Mouse (Mus musculus) neural tube, embryonic 13.5 days (tissue): Measurements from ENCODE around the gene Fam20a. TPM values are rescaled to one million over a fixed set of nuclear protein-coding genes. Genes with fewer than 3 reads are reported as not detected.
A peak's percentile ranks its signal among the peaks of the same experiment; 100 is the strongest.
"Not testable (repeated sequence)": the region's sequence is repeated elsewhere in the genome, so short reads cannot be mapped to it uniquely, and the experiment has no call there.

ENCODE experiments used
- ATAC-seq: fragments of 200-750 bp; cut with Nextera tagmentation; 2 replicates; pipeline ENCODE4 v1.8.0; 2017; ENCODE audit warnings: low read depth, mild to moderate bottlenecking, moderate TSS enrichment, moderate library complexity
- H3K27ac ChIP-seq: fragments of 300-500 bp; sonication (generic); replicated peaks from 2 replicates; pipeline ENCODE4 v1.5.1; 2015; ENCODE audit warnings: moderate library complexity, mild to moderate bottlenecking, inconsistent platforms
- H3K27me3 ChIP-seq: fragments of 300-500 bp; sonication (generic); 2 replicates; pipeline ENCODE4 v1.6.1; 2015; ENCODE audit warnings: mild to moderate bottlenecking, inconsistent platforms
- H3K36me3 ChIP-seq: fragments of 300-500 bp; sonication (generic); 2 replicates; pipeline ENCODE4 v1.6.1; 2015; ENCODE audit warnings: mild to moderate bottlenecking, inconsistent platforms
- H3K4me1 ChIP-seq: fragments of 300-500 bp; sonication (generic); replicated peaks from 2 replicates; pipeline ENCODE4 v1.6.1; 2015; ENCODE audit warnings: inconsistent platforms
- H3K4me2 ChIP-seq: fragments of 300-500 bp; sonication (generic); 2 replicates; pipeline ENCODE4 v1.6.1; 2015; ENCODE audit warnings: inconsistent platforms, mild to moderate bottlenecking, moderate library complexity
- H3K4me3 ChIP-seq: fragments of 300-500 bp; sonication (generic); 2 replicates; pipeline ENCODE4 v1.5.1; 2015; ENCODE audit warnings: mild to moderate bottlenecking, inconsistent platforms
- H3K9ac ChIP-seq: fragments of 300-500 bp; sonication (generic); 2 replicates; pipeline ENCODE4 v1.6.1; 2015; ENCODE audit warnings: moderate library complexity, mild to moderate bottlenecking, inconsistent platforms
- H3K9me3 ChIP-seq: fragments of 300-500 bp; sonication (generic); 2 replicates; pipeline ENCODE4 v1.6.1; 2016; ENCODE audit warnings: inconsistent platforms
- WGBS: fragments of 180-500 bp; shearing (Covaris S2); methylation state at CpG from one replicate; pipeline ENCODE4 v1.1.7; 2015; 5-methylcytosine and 5-hydroxymethylcytosine counted together
- polyA plus RNA-seq: library from polyadenylated mRNA; unstranded; fragments of >200 nt; fragmentation: Nextera tagmentation; extraction: Ambion mirVana; gene quantifications from 2 replicates; pipeline ENCODE4 v1.2.1, GENCODE M21; 2015

Gene Fam20a
- polyA plus RNA-seq, 1 experiment from 2014 or later = 3.7 TPM

DNA sequence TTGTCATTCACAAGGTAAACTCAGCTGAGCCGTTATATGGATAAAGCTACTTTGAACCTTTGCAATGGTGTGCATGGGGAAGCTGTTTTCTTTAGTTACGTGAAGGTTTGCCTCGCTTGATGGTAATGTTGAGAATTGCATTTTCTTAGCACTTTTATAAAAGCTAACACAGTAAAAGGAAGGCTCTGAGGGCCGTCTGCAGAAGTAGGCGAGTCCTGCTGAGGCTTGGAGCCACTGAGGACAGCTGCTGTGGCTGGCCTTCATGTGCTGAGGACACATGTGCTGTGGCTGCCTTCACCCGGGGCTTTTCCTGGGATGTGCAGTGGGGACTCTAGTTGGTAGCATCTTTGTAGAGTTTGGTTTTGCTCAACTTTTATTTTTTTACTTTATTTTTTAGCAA, 56.7 kb downstream of the Fam20a start:
- no peak overlapping the region for H3K27ac ChIP-seq
- H3K4me1 ChIP-seq = no peaks in the 10 kb centered on the region
- H3K4me3 ChIP-seq = no peak overlapping the region
- no peaks in the 10 kb centered on the region for H3K27me3 ChIP-seq
- H3K4me2 ChIP-seq = no peak overlapping the region
- no peaks in the 10 kb centered on the region for H3K9me3 ChIP-seq
- H3K9ac ChIP-seq = no peak overlapping the region
- WGBS = 90% methylated on average over 6 of the region's 6 CpGs
- peaks cover 92% of the 10 kb centered on the region for H3K36me3 ChIP-seq
- no peak for ATAC-seq

DNA sequence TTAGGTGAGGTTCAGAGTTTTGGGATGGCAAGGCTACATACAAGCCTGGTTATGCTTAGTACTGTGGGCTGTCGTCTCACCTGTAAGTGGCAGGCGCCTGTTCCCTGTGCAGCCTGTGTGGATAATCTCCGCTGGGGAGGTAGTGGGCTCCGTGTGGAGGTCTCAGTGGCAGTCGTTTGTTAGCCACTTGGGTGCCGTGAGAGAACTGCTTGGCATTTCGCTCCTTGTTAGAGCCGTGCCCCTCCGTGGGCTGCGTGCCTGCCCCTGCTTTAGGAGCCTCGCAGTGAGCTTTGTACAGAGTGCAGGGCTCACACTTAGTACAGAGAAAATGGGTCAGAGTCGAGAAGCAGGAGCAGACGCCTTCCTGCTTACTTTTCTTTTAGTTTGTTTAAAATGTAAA, 57.8 kb downstream of the Fam20a start:
- Histone ChIP-seq H3K4me1 (no peaks in the 10 kb centered on the region), H3K4me3 (no peak overlapping the region), H3K27ac (no peak overlapping the region), H3K9me3 (no peaks in the 10 kb centered on the region), H3K9ac (no peak overlapping the region), H3K4me2 (no peak overlapping the region), H3K27me3 (no peaks in the 10 kb centered on the region), H3K36me3 (peaks cover 95% of the 10 kb centered on the region)
- ATAC-seq = no peak
- WGBS = 89% methylated on average over 13 of the region's 13 CpGs

- peaks cover 84% of the 10 kb centered on the region for H3K36me3 ChIP-seq
- ATAC-seq, H3K9me3 ChIP-seq, H3K9ac ChIP-seq, H3K4me2 ChIP-seq, H3K27me3 ChIP-seq, H3K27ac ChIP-seq, H3K4me3 ChIP-seq, H3K4me1 ChIP-seq: not testable (repeated sequence)
- WGBS = 91% methylated on average over 8 of the region's 8 CpGs
These were observed 61.6 kb downstream of the Fam20a start for GRCm38 (mm10) chr11:109660526-109660925.

DNA sequence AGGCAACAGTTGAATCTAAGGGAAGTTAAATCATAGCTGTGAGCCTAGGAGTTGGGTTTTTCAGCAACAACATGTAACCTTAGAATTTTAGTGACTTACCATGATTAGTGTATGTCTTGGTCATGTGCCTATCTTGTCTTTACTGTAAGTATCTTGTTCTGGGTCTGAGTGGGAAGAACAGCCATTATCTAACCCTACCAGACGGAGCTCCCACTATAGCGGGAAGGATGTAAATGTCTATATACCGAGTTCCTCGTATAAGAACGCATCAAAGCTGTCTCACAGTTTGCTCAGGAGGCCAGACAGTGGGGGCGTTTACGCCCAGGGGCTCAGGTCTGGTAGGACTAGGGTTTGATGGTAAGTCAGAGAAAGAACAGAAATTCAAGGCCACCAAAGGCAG, 65.8 kb downstream of the Fam20a start:
- peaks cover 63% of the 10 kb centered on the region for H3K36me3 ChIP-seq

GRCm38 (mm10) chr11:109654581-109654980, 67.5 kb downstream of the Fam20a start:
- H3K4me1 ChIP-seq = peaks cover 38% of the 10 kb centered on the region
- H3K27ac ChIP-seq = no peak overlapping the region
- H3K27me3 ChIP-seq = no peaks in the 10 kb centered on the region
- no peak for ATAC-seq
- H3K9ac ChIP-seq = no peak overlapping the region
- 91% methylated on average over 6 of the region's 6 CpGs for WGBS
- no peaks in the 10 kb centered on the region for H3K9me3 ChIP-seq
- H3K36me3 ChIP-seq = peaks cover 47% of the 10 kb centered on the region
- no peak overlapping the region for H3K4me2 ChIP-seq
- H3K4me3 ChIP-seq = no peak overlapping the region

More for the DNA sequence above, 65.8 kb downstream of the Fam20a start:
- Histone ChIP-seq H3K4me1 (peaks cover 32% of the 10 kb centered on the region), H3K27ac (no peak overlapping the region), H3K27me3 (no peaks in the 10 kb centered on the region), H3K4me3 (no peak overlapping the region), H3K9me3 (no peaks in the 10 kb centered on the region), H3K9ac (no peak overlapping the region), H3K4me2 (no peak overlapping the region)
- ATAC-seq = no peak
- WGBS = 92% methylated on average over 7 of the region's 7 CpGs

- no peak for ATAC-seq
- Histone ChIP-seq H3K9me3 (no peaks in the 10 kb centered on the region), H3K9ac (peak overlapping the region; percentile 97), H3K27ac (peak overlapping the region; percentile 46; the same call in 1 of the 2 replicates), H3K4me1 (peaks cover 52% of the 10 kb centered on the region), H3K36me3 (peaks cover 38% of the 10 kb centered on the region), H3K27me3 (no peaks in the 10 kb centered on the region), H3K4me3 (peak overlapping the region; percentile 97), H3K4me2 (peak overlapping the region; percentile 94)
- 73% methylated on average over 8 of the region's 8 CpGs for WGBS
These were observed 68.9 kb downstream of the Fam20a start for GRCm38 (mm10) chr11:109653201-109653600.

DNA sequence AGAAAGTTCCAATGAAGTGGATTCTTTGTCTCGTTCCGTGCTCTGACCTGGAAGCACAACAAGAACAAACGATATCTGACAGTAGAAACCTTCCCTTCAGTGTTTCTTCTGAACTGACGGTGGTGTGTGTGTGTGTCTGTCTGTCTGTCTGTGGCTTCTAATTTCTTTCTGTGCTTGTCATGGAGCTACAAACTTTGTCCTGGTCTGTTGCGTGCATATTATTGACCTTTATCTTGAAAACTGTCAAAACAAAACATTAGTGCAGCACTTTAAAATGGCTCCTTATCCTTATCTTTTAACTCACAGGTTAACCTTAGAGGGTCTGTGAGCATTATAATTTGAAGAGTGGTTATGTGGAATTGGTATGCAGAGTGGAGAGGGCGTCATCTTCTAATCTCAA, 69.6 kb downstream of the Fam20a start:
- Histone ChIP-seq H3K4me3 (peak overlapping the region; percentile 97), H3K27ac (no peak overlapping the region), H3K36me3 (peaks cover 38% of the 10 kb centered on the region), H3K4me2 (peak overlapping the region; percentile 94), H3K9me3 (no peaks in the 10 kb centered on the region), H3K9ac (peak overlapping the region; percentile 97), H3K27me3 (no peaks in the 10 kb centered on the region), H3K4me1 (peaks cover 55% of the 10 kb centered on the region)
- no peak for ATAC-seq
- WGBS = 59% methylated on average over 6 of the region's 6 CpGs

DNA sequence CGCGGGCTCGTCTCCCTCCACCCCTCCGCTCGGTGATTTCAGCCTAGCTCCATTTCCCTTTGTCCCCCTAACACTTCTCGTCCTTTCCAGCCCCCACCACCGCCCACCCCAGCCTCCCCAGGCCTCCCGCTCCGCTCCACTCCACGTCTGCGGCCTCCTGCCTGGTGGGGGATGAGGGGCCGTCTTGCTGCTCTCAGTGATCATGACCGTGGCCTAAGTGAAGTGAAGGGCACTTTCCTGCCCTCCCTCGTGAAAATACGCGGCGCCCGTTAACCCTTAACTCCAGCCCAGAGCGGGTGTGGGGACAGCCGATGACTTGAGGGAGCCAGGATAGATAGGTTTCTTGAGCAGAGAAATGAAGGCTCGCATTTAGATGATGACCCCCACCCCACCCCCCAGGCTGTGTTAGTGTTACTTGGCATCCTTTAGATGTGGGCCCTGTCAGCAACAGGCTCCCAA, 70.5 kb downstream of the Fam20a start:
- H3K27me3 ChIP-seq = no peaks in the 10 kb centered on the region
- WGBS = under 1% methylated on average over 21 of the region's 21 CpGs
- peaks cover 55% of the 10 kb centered on the region for H3K4me1 ChIP-seq
- H3K9ac ChIP-seq = peak overlapping the region; percentile 97
- H3K4me3 ChIP-seq = peak overlapping the region; percentile 97
- ATAC-seq = no peak
- H3K36me3 ChIP-seq = peaks cover 31% of the 10 kb centered on the region
- peak overlapping the region; percentile 97 for H3K27ac ChIP-seq
- H3K9me3 ChIP-seq = no peaks in the 10 kb centered on the region
- H3K4me2 ChIP-seq = peak overlapping the region; percentile 94

DNA sequence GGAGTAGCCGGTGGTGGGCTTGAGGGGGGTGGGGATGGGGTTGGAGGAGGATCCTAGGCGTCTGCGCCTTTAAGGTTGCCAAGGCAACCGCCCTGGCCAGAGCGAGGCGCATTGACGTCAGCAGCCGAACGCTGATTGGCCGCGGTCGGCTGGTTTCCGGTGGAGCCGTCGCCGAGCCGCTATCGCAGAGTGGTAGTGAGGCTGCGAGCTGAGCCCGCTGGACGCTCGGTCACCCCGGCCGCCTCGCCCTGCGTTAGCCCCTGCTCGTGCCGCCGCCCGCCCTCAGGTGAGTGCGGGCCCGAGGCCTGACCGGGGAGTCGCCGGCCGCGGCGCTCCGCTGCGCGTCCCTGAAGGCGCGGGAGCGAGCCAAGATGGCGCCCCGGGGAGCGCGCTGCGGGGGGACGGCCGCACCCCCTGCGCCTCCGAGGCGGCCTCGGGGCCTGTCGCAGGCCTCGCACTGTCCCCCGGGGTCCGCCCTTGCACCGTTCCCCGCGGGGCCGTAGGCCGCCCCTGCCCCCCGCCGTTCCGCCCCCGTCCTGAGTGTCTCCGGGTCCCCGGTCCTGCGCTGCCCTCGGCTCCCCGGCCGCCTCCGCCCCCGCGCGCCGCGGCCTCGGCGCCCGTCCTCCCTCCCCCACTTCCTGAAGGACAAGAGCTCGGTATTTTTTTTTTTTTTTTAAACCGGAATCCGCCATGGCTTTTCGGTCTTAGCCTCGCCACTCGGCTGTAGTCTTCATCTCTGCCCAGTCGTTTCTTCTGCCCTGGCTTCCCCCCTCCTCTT, 71.1 kb downstream of the Fam20a start:
- Histone ChIP-seq H3K27me3 (no peaks in the 10 kb centered on the region), H3K4me3 (peak overlapping the region; percentile 97), H3K4me2 (peak overlapping the region; percentile 94), H3K4me1 (peaks cover 51% of the 10 kb centered on the region), H3K27ac (peak overlapping the region; percentile 97), H3K9ac (peak overlapping the region; percentile 97), H3K36me3 (peaks cover 25% of the 10 kb centered on the region), H3K9me3 (no peaks in the 10 kb centered on the region)
- under 1% methylated on average over 90 of the region's 90 CpGs for WGBS
- ATAC-seq = peak; percentile 96

DNA sequence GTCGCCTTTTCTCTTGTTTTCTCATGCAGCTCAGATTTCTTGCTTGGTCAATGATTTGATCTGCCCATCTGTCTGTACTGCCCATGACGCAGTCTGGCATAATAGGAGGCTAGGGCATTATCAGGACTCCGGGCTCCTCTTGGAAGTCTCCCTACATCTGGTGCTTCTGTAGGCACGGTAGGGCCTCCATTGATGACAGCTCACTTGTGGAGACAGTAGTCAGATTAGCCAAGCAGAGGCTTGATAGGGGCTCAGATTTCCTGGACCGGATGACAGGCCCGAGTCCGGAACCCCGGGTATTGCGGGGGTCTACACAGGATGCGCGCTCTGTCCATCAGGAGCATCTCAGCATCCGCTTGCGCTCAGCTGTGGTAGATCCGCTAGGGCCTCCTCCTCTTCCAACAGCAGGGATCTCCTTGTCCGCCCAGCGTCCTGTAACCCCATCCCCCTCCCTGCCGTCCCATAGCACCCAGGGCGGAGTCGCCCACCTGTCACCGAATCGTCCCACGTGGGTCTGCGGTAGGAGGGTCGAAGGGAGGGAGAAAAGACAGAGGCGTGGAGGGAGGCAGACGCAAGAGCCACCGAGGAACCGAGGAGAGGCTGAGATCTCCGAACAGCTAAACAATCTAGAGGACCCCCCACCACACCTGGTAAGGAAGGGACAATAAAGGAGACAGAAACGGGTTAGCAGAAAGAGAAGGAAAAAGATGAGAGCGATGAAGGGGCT, 71.9 kb downstream of the Fam20a start:
- Histone ChIP-seq H3K27ac (peak overlapping the region; percentile 97), H3K4me2 (peak overlapping the region; percentile 69), H3K4me1 (peaks cover 47% of the 10 kb centered on the region), H3K27me3 (no peaks in the 10 kb centered on the region), H3K36me3 (peaks cover 16% of the 10 kb centered on the region), H3K9me3 (no peaks in the 10 kb centered on the region), H3K4me3 (peak overlapping the region; percentile 97), H3K9ac (peak overlapping the region; percentile 97)
- 2% methylated on average over 31 of the region's 31 CpGs for WGBS
- peak; percentile 85 for ATAC-seq

DNA sequence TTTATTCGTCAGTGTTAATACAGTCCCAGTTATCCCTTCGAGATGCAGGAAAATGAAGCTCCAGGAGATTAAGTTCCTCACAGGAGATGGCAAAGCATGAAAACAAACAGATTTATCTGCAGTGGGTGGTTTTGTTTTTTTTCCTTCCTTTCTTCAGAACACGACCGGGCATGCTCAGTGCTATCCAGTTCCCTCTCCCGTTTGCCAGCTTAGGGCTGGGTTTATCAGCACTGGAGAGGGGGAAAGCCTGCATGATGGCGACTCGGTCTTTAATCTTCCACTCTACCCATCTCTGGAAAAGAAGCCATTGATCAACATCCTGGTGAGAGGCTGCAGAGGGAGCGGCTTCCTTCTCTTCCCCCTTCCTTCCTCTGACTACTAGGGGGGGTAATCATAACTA, 72.9 kb downstream of the Fam20a start, which contains the start of gene Prkar1a:
TSS of gene Prkar1a (plus strand) at position 200 of the 400 bp plus-strand sequence.
- no peak for ATAC-seq

DNA sequence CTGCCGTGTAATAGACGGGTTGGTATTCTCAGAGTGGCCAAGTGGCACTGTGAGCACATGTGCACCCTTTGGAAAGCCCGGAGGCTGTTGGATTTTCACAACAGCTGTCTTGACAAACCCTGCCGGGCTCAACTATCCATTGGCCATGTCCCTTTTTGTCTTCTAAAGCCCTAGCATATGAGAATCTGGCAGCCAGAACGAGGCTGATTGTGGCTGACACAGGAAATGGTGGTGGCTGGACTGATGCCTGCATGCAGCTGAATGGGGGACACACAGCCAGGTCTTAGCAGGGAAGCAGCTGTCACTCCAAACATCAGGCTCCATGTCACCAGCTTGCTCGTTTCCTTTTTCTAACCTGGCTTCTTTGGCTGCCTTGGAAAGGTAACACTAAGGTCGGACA, 73.6 kb downstream of the Fam20a start:
- Histone ChIP-seq H3K27ac (peak overlapping the region; percentile 97), H3K27me3 (no peaks in the 10 kb centered on the region), H3K4me1 (peaks cover 41% of the 10 kb centered on the region), H3K9ac (peak overlapping the region; percentile 97), H3K36me3 (no peaks in the 10 kb centered on the region), H3K4me2 (peak overlapping the region; percentile 69; the same call in 1 of the 2 replicates), H3K9me3 (no peaks in the 10 kb centered on the region), H3K4me3 (no peak overlapping the region)
- WGBS = 39% methylated on average over 7 of the region's 7 CpGs
- ATAC-seq = no peak

More for the DNA sequence above, 72.9 kb downstream of the Fam20a start, which contains the start of gene Prkar1a:
- H3K4me1 ChIP-seq = peaks cover 46% of the 10 kb centered on the region
- H3K4me2 ChIP-seq = peak within 1 kb of the TSS; percentile 69
- peak within 1 kb of the TSS; percentile 97 for H3K9ac ChIP-seq
- H3K27me3 ChIP-seq = no peaks in the 10 kb centered on the region
- no peaks in the 10 kb centered on the region for H3K9me3 ChIP-seq
- H3K4me3 ChIP-seq = peak within 1 kb of the TSS; percentile 97
- 35% methylated on average over 8 of the region's 8 CpGs for WGBS
- peaks cover 7% of the 10 kb centered on the region; the same call in 1 of the 2 replicates for H3K36me3 ChIP-seq
- H3K27ac ChIP-seq = peak within 1 kb of the TSS; percentile 97
